Mouse (Mus musculus) ovary, postnatal 10 days (tissue): ENCODE results near the gene Cdc6.
A peak's percentile ranks its signal among the peaks of the same experiment; 100 is the strongest.

Source experiments
- DNase-seq: peaks from one replicate; pipeline ENCODE4 v3.0.0; 2022; ENCODE audit warnings: low spot score

Gene Cdc6

GRCm38 (mm10) chr11:98943741-98944461, 36.3 kb downstream of the Cdc6 start:
- DNase-seq = no peak

DNA sequence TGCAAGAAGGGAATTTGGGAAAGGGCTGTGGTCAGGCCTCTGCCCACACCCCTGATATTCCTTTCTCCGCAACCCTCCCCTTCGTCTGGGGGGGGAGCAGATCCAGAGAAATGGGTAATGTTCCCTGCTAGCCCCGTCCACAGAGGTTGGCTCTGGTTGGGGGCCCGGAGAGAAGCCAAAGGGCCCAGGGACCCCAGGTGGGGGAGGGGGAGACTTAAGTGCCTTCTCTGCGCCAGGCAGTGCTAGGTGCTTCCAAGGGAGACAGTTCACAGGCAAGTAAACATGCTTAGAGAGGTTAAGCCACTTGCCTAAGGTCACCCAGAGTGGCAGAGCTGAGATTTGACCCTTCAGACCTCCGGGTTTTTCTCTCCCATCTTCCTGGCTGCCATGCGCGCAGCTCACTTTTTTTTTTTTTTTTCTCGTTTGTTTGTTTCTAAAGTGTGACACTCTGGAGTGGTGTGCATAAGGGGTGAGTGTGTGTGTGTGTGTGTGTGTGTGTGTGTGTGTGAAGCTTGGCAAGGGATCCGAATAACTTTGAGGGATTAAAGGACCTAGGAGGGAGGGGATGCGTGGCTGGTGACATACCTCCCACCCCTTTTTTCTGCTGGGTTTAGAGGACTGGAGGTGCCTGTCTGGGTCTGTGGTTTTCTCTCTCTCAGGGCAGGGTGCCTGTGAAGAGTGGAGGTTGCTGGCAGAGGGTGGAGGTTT, 37.5 kb downstream of the Cdc6 start:
- no peak for DNase-seq

GRCm38 (mm10) chr11:98945605-98945977, 38.0 kb downstream of the Cdc6 start:
- DNase-seq = no peak

DNA sequence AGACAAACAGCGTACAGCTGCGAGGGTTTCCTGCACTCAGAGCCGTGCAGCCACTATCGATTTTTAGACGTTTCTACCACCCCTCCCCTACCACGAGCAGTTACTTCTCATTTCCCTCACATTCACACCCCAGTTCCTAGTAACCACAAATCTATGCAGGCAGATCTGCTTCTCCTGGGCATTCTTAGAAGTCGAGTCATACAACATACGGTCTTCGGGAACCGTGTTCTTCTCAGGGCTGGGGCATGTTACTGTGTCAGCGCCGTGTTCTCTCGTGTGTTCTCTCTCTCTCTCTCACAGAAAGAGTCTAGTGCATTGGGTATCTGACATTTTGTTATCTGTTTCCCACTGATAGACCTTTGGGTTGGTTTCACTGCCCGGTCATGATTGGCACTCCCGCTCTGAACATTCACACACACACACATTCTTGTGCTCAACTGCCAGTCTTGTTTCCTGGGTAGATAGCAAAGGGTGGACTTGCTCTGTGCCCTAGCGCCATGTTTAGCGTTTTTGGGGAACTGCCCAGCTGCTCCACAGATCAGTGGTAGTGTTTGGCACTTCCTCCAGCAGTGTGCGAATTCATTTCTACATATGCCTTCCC, 40.5 kb downstream of the Cdc6 start:
- no peak for DNase-seq

DNA sequence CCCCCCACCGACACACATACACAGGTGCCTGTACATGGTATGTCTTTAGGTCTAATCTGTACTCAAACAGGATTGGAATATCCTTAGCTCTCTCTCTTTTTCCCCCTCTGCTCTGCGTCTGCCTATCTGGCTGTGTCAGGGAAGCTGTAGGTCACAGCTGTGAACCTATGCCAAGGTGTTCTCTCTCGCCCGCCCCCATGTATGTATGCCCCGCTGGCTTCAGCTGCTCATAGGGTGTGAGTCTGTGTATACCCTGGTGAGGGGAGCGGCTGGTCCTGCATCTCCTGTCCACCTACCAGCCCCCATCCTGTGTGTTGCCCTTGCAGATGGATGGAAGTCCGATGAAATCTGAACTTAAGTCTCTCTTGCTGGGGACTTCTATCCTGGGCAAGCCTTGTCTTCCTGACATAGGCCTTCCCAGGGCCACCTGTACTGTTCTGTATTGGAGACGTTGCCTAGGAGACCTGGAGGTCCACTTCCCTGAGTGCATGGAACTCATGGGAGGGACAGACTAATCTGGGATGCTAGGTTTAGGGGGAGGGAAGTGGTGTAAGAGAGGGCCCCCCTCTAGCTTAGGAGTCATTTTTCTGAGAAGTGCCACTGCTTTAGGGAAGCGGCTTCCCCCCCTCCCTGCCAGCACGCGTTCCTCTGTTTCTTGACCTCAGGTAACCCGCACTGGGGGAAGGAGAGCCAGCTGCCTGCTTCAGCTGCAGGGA, 41.8 kb downstream of the Cdc6 start:
- DNase-seq = no peak

- DNase-seq = no peak
Measured at GRCm38 (mm10) chr11:98949958-98950460, 42.4 kb downstream of the Cdc6 start.

DNA sequence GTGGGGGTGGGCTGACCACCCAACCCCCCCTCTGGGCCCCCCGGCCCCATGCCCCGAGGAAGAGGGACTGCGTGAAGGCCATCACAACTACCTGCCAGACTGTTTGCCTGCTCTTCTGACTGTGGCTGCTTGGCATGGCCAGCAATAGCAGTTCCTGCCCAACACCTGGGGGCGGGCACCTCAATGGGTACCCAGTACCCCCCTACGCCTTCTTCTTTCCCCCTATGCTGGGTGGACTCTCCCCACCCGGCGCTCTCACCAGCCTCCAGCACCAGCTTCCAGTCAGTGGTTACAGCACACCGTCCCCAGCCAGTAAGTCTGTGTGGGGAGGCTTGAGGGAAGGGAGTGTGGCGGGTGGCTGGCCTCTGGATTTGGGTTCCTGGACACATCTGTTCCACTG, 42.9 kb downstream of the Cdc6 start:
- no peak for DNase-seq

DNA sequence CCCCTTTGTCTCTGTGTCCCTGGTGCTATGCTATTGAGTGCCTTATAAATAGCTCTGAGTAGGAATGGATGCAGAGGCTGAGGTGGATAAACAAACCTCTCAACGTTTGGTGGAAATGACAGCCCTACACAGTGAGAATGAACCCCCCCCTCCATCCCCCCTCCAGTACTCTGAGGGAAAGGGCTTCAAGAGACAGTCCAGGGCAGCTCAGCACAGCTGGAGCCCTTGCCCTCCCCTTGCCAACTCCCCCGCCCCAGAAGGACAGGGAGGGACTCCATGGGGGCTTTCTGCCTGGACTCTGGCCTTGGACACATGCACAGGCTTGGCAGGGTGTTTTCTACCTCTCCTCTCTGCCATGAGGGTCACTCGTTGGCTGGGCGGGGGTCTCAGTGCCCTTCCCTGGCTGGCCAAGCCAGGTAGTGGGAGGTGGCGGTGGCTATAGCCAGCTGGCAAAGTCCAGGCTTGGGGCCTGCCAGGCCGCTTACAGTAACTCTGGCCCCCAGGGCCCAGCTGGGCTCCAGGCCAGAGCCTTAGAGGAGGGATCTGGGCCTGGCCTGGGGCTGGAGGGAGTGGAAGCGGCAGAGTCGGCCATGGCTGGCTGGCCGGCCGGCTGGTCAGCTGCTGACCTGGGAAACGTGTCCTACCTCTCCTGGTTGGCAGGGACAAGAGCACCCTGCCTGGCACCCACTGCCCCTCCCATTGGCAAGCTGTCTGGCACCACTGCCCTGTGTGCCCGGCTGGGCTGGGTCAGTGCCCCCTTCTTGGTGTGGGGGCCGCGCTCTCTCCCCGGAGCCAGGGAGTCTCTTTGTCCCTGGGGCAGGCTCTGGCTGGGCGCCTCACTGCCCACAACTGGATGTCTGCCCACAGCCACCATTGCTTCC, 43.7 kb downstream of the Cdc6 start:
- peak; percentile 87 for DNase-seq

- no peak for DNase-seq
Measured at GRCm38 (mm10) chr11:98952111-98952510, 44.5 kb downstream of the Cdc6 start.

DNA sequence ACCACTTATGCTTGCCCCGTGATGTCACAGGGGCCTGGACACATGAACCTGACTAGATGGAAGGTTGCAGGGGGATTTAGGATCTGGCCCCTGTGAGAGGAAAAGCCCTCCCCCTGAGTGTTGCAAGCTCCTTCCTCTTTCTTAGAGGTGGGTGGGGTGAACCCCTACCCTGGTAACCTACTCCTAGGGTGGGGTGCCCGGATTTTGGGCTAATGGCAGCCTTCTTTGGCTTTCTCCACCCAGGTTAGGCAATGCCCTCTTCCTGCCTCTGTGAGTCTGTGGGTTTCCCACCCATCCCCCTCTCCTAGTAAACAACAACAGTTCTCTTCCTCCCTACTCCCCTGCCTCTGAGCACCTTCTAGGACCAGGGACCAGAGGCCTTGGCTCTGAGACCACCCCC, 45.1 kb downstream of the Cdc6 start:
- no peak for DNase-seq

- no peak for DNase-seq
Measured at GRCm38 (mm10) chr11:98953361-98953760, 45.8 kb downstream of the Cdc6 start.

DNA sequence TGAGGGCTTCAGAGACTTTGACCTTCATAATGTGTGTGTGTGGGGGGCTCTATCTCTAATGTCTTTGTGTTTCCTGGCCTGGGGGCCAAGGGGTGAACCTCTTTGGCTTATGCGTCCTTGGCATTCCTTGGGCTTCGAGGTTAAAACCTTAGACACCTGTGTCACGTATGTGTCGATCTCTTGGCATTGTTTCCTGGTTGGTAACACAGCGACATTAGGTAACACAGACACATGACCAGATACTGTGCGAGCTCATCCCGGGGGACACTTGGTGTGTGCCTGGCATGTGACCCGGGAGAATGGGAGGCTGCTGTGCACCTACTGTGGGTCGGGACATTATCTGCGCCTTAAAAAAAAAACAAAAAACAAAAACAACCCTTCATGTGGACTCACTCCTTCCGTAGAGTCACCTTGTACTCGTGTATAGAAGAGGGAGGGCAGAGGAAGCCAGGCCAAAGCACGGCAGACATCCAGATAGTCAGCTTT, 46.3 kb downstream of the Cdc6 start:
- DNase-seq = no peak

DNA sequence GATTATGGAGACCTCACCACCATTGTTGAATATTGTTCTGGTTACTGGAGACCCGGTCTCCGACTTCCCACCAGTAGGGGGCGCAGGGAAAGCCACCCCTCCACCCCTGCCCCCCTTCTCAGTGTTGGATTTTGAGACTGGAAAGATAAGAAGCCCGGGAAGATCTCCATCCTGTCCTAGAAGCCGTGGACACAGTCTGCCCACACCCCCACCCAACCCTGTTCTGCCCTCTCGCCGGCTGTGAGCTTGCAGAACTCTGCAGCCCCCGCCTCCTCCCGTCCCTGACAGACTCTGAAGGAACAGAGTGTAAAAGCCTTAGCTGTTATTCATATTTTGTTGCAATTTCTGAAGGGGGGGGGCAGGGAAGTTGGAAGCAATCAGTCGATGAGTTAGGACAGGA, 46.8 kb downstream of the Cdc6 start:
- DNase-seq = peak; percentile 41

GRCm38 (mm10) chr11:98954801-98955706, 47.5 kb downstream of the Cdc6 start:
- no peak for DNase-seq

DNA sequence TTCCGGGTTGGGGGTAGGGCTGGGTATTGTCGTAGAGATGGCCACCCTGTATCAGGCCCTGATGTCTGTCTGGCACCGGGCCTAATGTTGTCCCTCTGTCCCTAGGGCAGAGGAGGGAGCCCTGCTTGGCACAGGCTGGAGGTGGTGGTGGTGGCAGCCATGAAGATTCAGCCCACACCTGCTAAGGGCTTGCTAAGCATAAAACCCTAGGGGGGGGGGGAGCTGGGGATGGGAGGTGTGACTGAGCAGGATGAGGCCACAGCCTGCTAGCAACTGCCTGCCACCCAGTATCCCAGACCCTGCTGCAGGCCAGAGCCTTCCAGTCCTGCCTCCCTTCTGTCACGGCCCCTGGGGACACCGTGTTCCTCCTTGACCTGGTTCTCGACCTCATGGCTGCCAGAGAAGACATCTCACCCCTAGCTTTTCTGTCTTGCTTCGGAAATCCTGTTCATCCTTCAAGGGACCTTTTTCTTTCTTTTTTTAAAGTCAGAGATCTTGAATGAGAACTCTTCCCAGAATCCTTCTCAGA, 48.2 kb downstream of the Cdc6 start:
- no peak for DNase-seq

GRCm38 (mm10) chr11:98956340-98956739, 48.7 kb downstream of the Cdc6 start:
- no peak for DNase-seq

DNA sequence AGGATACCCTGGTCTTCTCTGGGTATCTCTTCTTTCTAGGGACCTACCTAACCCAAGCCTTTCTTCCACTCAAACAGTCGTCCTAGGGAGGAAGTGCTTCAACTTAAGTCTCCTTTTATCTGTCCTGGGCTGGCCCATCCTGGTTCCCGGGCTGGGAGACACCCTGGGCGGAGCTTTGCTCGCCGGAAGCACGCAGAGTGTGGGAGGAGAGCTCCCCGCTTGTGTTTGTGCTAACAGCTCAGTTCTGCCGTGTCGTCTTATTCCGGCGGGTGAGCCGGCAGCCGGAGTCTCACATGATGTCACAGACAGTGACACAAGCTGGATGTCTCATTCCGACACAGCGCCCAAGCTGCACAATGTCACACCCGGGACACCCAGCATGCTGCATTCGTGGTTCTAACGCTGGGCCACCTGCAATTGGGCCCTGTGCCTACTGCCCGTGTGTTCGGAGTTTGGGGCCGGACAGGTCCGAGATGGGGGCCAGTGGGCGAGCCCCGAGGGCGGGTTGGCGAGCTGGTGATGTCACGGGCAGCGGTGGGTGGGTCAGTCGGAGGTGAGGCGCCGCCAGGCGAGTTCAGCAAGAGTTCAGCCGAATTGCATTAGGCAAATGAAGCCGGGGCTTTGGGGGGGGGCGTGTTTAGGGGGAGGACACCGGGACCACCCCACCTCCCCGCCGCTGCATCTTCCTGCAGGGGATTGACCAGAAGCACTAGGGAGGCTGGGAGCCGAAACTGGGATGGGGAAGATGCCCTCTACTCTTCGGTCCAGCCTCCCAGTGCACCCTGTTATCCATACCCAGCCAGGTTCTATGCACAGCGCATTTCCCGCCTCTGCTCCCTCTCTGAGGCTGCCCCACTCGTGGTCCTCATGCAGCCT, 52.1 kb downstream of the Cdc6 start:
- no peak for DNase-seq

DNA sequence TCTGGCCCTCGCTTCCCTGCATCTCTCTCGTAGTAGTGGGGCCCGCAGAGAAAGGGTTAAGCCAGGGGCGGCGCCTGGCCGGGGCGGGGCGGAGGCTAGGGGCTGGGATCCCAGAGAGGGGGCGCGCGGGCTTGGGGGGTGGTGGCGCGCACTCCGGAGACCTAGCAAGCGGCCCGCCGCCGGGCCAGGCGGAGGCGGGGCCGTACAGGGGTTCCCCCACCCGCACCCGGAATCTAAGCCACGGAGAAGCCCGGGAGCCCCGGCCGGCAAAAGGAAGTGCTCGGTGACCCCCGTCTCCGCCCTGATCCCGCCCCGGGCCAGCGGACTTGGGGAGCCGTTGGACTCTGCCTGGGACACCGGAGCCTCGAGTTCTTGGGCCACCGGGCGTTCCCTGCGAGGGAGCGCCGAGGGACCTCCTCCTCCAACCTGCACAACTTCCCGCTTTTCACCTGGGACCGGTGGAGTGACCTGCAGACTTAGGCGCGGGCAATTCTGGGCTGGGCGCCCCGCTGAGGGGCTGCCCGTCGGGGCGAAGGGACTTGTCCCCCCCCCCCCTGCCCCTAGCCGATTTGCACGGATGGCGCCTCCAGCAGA, 52.8 kb downstream of the Cdc6 start:
- DNase-seq = peak; percentile 72
